ENCODE assay signal across 22 mouse cellular contexts in genomic region chr3:131964952-131965351, GRCm38 (mm10).
"Had no signal": no experiment of that assay in that cellular context is flagged by ENCODE, and none has a peak within 500 bp of the region (broad histone marks: within the 10 kb centered on the region; RNA-seq: fewer than 3 reads in every experiment).

No protein-coding gene starts in this region.

- H3K27me3 ChIP-seq: limb, embryonic 12.5 days; limb, embryonic 15.5 days; midbrain, embryonic 12.5 days; neural tube, embryonic 13.5 days; stomach, embryonic 15.5 days had no signal

- H3K4me1 ChIP-seq: midbrain, embryonic 12.5 days; neural tube, embryonic 13.5 days; stomach, embryonic 15.5 days had no signal

- H3K27ac ChIP-seq: kidney, postnatal 0 days; left cerebral cortex, adult 2 months; limb, embryonic 12.5 days; limb, embryonic 15.5 days; liver, embryonic 14.5 days; midbrain, embryonic 12.5 days; neural tube, embryonic 13.5 days; stomach, embryonic 15.5 days had no signal

- ATAC-seq: inflammation-experienced regulatory T-cells, adult 6 months; intestine, embryonic 16.5 days; liver, postnatal 0 days; midbrain, embryonic 16.5 days had no signal

- DNase-seq: kidney, adult 18-20 months; kidney, adult 9 months; kidney, postnatal 25 days; layer of hippocampus, postnatal 36 days; liver, postnatal 0 days; lung, postnatal 36 days; right cerebral cortex, postnatal 25 days; spleen, adult 18-20 months; thymus, postnatal 25 days had no signal

- H3K9me3 ChIP-seq: limb, embryonic 12.5 days; limb, embryonic 15.5 days; midbrain, embryonic 12.5 days; neural tube, embryonic 13.5 days; stomach, embryonic 15.5 days had no signal

- H3K4me3 ChIP-seq: left cerebral cortex, adult 2 months; limb, embryonic 12.5 days; limb, embryonic 15.5 days; midbrain, embryonic 12.5 days; myocyte; neural tube, embryonic 13.5 days; stomach, embryonic 15.5 days had no signal

- H3K36me3 ChIP-seq: limb, embryonic 12.5 days; limb, embryonic 15.5 days; midbrain, embryonic 12.5 days; neural tube, embryonic 13.5 days; stomach, embryonic 15.5 days had no signal

- H3K4me2 ChIP-seq: limb, embryonic 12.5 days; limb, embryonic 15.5 days; liver, embryonic 11.5 days; midbrain, embryonic 12.5 days; neural tube, embryonic 13.5 days; stomach, embryonic 15.5 days had no signal

- H3K9ac ChIP-seq: limb, embryonic 12.5 days; limb, embryonic 15.5 days; liver, embryonic 14.5 days; liver, postnatal 0 days; midbrain, embryonic 12.5 days; neural tube, embryonic 13.5 days; stomach, embryonic 15.5 days had no signal
